Mouse (Mus musculus): ENCODE measurements around the gene Ush1g.

The Ush1g gene

DNA sequence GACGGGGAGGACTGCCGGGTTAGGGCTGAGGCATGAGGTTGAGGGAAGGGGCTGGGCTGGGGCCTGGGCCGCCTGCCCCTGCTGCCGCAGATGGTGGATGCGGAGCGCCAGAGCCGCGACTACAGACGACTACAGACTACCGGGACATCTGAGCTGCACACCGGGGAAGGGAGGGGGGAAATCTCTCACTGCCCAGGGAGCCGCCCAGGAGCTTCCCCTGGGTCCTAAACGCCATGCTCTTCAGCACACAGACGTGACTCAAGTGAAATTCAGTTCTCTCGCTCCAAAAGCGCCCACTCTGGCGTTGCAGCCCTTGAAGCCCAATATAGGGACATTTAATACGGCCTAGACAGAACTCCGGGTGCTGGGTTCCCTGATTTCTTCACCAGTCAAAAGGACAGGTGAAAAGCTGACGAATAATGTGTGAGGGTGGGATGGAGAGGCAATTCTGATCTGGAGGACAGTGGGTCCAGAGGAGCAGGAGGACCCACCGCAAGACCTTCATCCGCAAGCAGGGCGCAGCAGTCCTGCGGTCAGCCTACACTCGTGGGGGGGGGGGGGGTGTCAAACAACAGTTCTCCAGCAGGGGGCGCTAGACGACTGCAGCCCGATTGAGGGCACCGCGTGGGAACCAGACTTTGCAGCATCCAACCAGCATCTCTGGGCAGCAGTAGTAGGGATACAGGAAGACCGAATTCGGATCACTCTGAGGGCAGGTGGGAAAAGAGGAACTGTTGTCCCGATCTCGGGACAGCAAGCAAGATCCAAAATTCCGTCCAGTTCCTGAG is at the start of gene Ush1g:
Gene Ush1g (minus strand): TSS at position 136 of the 788 bp plus-strand sequence.
- DNase-seq, result peak; percentile 48

DNA sequence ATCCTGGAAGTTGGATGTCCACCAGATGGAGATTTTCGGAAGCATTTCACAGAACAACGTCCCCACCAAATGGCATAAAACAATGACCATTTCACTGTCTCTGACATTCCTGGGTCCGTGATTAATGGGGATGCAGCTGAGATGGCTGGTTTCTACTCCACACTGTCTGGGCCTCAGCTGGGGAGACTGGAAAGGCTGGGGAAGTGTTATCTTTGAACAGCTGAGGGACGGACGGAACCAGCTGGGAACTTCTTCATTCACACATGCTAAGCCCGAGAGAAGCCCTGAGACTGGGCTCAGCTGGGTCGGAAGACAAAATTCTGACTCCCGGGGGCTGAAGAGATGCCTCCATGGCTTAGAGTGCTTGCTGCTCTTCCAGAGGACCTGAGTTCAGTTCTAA is 49.5 kb upstream of the Ush1g start:
- no peak for DNase-seq

DNA sequence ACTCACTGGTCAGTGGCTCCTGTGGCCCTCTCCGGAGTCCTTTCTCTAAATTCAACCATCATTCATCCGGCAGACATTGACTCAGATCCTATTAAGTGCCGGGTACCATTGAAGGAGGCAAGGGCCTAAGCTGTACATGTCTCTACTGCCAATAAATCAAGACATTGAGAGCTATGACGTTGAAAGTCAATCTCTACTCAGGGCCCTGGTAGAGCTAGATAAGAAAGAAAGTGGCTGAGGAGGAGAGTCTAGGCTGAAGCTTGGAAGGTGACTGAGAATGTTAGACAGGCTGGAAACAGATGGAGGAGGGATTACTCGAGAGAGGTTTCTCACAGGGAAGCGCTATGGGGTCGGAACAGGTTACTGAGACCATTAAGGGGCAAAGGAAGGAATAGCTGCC is 48.5 kb upstream of the Ush1g start:
- DNase-seq, result no peak

DNA sequence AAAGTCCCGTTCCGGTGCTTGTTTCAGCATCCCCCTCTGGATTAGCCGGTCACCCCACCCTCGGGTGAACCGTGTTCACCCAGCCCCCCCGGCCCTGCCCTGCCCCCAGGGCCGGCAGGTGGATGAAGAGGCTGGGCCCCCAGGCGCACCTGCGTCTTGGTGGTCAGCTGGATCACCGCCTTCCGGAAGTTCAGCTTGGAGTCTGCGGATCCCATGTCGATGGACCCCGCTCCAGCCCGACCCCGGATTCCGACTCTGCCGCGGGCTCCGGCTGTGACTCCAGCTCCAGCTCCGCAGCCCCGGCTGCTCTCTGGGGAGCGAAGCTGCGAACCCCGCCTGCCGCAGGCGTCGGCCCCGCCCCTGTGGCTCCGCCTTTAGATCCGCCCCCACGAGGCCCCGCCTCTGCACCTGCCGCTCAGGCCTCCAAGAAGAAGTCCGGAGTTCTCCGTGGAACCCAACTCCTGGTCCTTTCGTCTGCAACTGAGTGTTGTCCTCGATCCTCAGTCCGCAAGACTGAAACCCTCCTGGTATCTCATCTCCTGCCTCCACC is 45.6 kb upstream of the Ush1g start, which contains the start of gene Hid1:
Gene Hid1 (minus strand): TSS at position 362 of the 550 bp plus-strand sequence.
- DNase-seq, result peak; percentile 87

DNA sequence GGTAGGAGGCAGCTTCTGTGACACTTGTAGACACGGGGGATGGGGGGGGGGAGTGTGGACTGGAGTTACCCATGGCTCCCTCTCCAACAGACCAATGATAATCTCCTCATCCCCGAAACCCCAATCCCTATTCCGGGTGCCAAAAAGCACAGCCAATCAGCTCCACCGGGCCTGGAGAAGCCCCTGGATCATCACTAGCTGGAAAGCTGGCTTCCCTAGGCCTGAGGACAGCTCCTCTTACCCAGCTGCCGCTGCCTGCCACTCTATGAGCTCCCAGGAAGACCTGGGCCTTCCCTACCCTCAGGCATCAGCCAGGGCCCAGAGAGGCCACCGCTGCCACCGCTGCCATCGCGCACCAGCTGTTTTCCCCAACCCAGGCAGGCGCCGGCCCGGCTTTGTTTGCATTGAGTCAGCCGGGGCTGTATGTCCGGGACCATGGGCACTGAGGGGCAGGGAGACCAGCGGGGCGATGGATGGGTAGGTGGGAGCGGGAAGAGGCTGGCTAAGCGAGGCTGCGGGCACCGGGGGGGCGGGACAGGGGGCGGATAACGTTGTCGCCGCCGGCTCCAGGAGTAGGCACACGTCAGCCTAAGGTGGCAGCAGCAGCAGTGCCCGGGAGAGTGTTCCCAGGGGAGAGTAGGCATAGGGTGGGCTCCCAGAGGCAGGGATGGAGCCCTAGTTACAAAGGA is 45.0 kb upstream of the Ush1g start:
- peak; percentile 15 for DNase-seq

DNA sequence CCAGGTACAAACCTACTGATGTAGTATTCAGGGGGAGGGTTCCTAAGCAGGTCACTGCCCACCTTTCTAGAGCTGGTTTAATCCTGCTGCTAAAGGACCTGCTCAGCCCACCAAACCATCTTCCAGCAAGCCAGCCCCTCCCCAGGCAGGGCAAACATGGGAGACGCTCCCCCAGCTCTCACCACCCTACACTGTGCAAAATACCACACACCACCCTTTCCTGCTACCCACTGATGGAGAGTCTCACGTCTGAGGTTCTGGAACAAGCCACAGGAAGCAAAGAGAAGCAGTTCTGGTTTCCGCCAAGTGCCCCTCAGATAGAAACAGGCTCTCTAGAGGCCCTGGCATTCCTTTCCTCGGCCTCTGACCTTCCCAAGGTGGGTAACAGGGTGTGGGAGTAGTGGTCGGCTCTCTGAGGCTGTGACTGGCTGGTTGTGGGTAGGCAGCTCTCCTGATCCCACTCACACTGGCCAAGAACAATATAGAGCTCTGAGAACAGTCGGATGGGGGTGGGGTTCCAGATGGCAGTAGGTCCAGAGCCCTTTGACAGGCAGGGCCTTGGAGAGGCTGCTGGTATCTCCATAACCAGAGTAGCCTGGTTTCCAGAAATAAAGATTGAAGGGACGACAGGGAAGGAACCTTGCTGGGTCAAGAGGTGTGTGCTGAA is 44.3 kb upstream of the Ush1g start:
- peak; percentile 41 for DNase-seq

DNA sequence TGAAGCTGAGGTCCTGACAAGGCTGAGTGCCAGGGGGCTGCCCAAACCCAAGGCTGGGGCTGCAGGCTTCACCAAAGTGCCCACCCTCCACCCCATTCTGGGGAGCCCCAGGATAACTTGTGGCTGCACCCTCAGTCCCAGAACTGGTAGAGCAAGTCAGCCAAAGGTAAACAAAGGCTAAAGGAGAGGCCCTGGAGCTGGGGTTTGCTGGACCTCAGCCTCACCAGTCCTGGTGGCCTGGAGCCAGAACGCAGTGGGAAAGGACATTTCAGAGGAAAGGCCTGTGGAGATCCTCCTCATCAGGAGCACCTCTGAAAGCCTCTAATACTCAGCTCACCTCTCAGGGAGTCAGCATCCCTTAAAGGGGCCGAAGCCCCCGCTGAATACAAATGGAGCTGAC is 42.3 kb upstream of the Ush1g start:
- DNase-seq, result peak; percentile 40

DNA sequence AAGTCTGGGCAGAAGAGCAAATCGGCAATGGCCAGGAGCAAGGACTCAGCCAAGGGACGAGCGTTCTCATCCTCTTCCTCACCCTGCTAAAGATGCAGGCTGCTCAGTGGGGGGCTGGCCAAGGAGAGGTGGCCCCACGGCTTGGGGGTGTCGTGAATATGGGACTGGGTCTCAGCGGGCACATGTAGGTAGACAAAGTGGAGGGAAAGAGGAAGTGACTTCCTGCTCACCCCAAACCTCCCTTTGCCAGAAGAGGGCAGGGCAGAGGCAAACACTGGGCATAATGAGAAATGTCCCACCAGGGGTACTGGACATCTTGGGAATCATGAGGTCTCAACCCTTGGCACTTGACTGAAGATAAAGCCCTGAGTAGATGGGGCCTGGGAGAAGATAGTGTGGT is 37.9 kb upstream of the Ush1g start:
- DNase-seq, result peak; percentile 35

DNA sequence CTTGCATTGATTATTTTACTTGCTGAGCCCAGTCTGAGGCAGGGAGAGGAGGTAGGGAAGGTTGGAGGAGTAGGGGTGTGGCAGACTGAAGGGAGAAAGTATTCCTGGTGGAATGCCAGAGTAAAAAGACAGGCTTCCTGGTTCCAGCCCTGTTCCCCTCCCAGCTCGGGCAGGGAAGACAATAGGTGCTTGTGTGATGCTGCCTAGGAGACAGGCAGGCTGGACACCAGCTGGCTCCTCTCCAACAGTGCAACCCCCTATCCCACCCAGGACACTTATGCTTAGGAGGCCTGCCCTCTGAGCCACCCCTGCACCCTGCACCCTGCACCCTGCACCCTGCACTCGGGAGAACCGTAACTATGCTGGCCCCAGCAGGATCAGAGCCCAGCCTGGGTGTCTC is 37.5 kb upstream of the Ush1g start:
- DNase-seq, result no peak

DNA sequence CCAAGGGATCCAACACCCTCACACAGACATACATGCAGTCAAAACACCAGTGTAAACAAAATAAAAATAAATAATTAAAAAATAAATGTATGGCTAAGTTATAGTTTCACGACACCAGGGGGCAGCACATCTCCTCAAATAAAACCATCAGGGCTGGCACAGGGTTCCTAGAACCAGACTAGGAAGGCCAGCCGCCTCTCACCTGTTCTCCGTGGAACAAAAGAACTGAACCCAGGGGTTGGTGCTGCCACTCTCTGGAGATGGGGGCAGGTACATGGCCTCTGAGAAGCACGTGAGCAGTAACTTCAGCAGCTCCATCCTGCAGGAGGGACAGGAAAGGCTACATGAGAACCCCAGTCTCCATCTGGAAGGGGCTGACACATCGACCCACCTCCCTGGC is 36.6 kb upstream of the Ush1g start:
- peak; percentile 90 for DNase-seq

DNA sequence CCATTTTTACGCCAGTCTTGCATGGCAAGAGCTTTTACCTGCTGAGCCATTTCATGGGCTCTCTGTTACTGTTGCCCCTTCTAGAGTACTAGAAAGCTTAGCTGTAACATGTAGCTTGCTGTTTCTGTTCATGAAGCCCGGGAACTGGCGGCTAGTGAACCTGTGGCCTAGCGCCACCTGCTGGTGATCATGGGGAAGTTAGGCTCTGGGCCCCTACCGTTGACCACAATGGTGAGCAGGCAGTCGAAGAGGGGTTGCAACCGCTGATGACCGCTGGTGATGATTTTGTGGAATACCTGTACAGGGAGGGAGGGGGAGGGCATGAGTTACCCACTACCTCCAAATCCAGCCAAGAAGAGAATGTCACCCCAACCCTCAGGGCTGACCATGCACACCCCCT is 32.3 kb upstream of the Ush1g start:
- peak; percentile 74 for DNase-seq

DNA sequence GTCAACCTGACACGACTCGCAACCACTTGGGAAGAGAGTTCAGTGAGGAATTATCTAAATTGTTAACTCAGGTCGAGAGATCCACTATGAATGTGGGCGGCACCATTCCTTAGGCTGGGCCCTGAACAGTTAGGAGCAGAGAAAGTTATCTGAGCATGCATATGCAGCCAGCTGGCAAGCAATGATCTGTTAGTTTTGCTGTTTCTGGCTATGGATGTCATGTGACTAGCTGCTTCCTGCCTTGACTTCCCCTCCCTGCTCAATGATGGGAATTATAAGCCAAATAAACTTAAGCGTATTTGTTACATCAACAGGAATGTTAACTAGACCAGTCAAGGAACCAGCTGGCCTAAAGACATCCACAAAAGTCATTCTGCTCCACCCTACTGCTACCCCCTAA is 31.5 kb upstream of the Ush1g start:
- DNase-seq, result no peak

DNA sequence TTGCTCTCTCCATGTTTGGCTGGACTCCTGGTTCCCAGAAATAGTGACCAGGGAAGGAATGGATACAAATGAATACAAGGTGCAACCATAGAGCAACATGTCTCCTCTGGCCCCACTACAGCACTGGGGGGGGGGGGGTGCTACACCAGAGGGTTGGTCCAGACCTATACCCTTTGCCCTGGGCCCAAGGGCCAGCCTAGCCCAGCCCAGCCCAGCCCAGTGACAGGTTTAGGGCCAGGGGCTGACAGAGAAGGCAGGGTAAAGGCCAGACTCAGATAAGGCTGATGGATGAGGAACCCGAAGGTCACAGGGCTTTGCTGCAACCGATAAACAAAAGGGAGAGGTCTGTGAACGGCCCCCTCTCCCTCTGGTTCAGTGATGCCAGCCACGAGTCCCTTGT is 28.1 kb upstream of the Ush1g start:
- DNase-seq, result no peak

DNA sequence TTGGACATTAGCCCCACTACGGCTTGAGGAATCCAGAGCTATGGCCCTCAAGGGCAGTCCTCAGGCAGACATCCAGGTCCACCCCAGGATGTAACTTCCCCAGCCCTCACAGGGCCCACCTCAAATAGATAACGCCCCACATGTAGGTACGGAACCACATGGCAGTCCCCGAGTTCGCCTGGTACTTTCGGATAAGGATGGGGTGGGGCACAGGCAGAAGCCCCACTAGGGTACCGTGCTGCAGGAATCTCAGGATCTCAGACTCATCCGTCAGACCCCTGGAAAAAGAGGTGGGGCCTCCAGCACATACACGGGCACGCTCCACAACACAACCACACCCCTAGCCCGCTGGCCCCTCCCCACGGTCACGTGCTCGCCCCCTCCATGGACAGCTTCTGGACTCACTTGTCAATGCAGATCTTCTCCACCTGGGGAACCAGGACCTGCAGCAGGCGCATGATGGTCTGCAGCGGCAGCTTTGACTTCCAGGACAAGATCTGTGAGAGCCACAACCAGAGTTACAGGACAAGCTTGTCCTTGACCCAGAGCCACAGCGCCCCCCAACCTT is 26.9 kb upstream of the Ush1g start:
- no peak for DNase-seq

DNA sequence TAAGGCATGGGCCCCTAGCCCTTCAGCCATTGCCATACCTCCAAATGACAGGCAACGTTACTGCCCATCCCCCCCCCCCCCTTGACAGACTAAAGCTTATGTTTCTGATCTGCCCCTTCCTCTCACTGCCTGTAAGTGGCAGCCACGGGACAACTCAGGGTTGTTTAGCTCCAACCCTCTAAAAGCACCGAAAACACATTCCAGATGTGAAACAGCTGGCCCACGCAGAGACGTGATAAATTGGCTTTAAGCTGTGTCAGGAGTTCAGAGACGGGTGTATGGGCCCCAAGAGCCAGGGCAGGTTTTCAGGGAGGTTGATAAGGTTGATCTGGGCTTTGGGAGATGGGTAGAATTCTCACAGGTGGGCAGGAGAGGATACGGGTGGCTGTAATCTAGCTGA is 23.7 kb upstream of the Ush1g start:
- no peak for DNase-seq

DNA sequence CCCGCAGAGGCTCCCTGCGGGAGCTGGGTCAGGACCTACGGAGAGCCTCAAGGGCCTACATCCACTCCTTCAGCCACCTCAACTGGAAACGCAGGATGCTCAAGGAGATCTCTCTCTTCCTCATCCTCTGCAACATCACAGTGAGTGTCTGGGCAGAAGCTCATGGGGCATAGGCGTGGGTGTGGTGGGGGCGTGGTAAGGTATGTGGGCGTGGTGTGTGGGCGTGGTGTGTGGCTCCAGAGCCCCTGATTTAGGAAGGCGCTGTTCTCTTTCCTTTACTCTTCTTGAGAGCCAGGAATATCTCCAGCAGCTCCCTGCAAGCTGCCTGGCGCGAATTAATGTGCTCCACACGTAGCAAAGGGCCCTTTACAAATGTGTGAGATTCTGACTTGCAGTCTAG is 23.1 kb upstream of the Ush1g start:
- no peak for DNase-seq

DNA sequence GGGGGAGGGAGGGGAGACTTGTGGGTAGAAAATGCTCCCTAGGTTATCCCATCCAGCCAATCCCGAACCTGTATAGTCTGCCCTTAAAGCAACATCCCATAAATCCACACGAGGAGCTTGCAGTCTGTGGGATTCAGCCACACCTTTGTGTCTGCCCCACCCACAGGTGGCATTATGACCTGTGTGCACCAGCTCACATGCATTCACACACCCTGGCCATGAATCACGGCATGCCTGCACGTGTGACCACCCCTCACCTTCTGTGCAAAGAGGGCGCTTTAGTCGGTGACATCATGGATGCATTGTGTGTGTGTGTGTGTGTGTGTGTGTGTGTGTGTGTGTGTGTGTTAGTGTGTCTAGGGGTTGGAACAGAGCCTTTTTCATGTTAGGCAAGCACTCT is 20.0 kb upstream of the Ush1g start:
- no peak for DNase-seq

DNA sequence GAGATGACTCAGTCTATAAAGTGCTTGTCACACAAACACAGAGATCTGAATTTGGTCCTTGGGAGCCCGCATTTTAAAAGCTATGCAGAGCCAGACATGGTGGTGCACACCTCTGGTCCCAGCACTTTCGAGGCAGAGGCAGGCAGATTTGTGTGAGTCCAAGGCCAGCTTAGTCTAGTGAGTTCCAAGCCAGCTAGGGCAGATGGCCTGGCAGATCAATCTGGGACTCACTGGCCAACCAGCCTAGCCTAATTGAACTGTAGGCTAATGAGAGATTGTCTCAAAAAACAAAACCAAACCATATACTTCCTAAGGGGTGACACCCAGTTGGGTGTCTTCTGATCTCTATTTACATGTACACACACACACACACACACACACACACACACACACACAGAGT is 19.4 kb upstream of the Ush1g start:
- no peak for DNase-seq

DNA sequence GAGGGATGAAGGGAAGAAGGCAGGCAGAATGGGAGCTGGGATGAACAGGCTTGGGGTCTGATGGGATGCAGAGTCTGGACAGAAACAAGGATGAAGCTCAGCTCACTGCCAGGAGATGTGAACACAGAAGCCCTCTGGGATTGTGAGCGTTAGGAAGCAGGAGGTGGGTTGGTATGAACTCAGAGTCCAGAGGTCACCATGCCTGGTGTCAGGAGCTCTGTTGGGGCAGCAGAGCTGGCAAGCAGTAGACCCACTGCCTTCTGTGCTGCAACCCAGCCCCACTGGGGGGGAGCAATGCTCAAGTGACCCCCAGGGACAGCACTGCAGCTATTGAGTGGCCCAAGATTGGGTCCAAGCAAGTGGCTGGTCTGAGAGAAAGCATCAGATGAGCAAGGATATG is 16.0 kb upstream of the Ush1g start:
- DNase-seq, result no peak

DNA sequence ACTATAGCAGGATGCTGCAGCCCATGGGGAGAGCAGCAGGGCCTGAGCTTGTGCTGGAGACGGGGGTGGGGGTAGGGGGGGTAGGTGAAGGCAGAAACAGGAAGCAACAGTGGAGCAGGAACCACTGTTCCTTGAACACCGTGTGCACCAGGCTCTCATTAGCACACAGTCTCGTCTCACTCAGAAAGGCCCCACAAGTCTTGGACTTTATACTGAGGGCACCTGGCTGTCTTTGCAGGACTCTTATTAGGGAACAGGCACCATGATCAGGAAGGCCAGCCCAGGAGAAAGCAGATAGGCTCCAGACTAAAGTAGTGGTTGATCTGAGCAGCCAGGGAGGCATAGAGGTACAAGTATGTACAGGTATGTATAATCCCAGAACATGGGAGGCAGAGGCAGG is 15.5 kb upstream of the Ush1g start:
- no peak for DNase-seq

DNA sequence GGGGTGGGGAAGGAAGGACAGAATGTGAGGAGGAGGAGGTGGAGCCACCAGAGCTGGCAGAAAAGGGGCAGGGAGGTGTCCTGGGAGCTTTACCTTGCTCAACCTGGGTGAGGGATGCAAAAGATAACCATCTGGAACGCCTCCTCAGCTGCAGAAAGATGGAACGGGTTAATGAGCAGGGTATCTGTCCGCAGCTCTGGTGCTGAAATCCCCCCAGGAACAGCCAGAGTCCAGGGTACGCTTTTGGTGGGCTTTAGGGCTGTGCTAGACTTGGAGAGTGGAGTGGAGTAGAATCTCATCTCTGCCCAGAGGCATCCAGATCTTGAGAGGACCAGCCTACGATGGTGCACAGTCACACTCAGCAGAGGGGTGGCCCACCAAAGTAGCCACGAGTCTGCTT is 14.3 kb upstream of the Ush1g start:
- DNase-seq, result no peak

DNA sequence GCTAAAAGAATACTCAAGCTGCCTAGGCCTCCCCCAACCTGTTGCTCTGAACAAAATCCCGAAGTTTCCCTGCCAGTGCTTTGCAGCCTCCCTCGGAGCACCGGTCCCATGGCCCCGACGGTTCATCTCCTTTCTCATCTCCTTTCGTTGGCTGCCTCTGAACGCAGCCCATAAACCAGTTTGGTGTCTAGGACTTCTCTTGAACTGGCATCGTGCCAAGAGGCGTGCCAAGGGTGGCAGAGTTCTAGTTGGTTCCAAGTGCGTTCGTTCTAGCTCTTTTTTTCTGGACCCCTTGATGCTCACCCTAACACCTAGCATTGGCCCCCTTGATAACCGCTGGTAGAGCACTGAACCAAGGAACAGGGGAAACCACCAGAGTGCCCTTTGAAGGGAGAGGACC is 13.4 kb upstream of the Ush1g start:
- peak; percentile 39 for DNase-seq

DNA sequence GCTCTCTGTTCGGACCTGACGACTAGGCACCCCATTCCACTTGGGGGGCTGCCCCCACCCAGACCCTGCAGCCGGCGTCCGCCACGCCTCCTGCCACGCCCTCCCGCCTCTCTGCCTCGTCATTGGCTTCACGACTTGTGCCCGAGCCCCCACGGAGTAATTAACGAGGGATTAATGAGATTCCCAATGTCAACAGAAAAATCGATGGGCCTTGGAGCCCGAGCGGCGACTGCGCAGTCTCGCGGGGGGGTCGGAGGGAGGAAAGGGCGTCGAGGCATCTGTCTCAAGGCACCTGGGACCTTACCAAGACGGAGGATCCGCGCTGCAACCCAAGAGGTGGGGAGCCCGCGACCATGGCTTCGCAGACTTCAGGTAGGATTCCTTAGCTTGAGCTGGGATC is 12.7 kb upstream of the Ush1g start, which contains the start of gene Otop3:
Gene Otop3 (plus strand): TSS at position 201 of the 400 bp plus-strand sequence.
- DNase-seq, result no peak

Data from lung, postnatal 36 days (tissue).